Mouse (Mus musculus) erythroblast, embryonic 14.5 days (primary cell): ENCODE measurements around the gene Nxpe5.

Source experiments
- GATA1 ChIP-seq: IDR thresholded peaks from 2 replicates; pipeline ENCODE4 v1.6.1; 2012; ENCODE audit warnings: low read length, inconsistent platforms, mixed read lengths
- TAL1 ChIP-seq: IDR thresholded peaks from 3 replicates; pipeline ENCODE4 v1.6.1; 2012; ENCODE audit warnings: low read length, inconsistent platforms, mixed read lengths

GRCm38 (mm10) chr5:138223287-138223686, 2.4 kb upstream of the Nxpe5 start:
- no peak for TF ChIP-seq TAL1
- no peak for TF ChIP-seq GATA1
